Mouse (Mus musculus): ENCODE results near the gene Foxk1.

DNA sequence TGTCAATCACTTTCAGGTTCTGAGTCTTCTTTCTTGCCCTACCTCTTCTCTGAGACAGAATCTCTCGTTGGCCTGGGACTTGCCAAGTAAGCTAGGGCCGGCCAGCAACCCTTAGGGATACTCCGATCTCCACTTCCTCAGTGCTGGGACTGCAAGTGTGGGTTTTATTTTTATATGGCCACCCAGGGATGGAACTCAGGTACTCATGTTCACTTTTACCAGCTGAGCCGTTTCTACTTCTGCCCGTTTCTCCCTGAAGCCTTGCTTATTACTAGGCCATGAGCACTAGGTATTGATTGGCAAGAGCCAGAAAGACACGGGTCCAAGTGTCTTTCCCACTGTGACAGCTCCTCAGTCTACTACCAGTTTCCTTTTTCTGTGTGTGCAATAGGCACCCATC is 61.7 kb downstream of the Foxk1 start:
- no peak for TF ChIP-seq GATA1 (IDR thresholded peaks at IDR 0.05; ENCODE audit: low read length)
- TF ChIP-seq TAL1 (IDR thresholded peaks at IDR 0.05; ENCODE audit: low read length), result no peak

All from erythroblast, embryonic 14.5 days (primary cell).